ENCODE assay signal across 19 mouse cellular contexts in the genomic region with DNA sequence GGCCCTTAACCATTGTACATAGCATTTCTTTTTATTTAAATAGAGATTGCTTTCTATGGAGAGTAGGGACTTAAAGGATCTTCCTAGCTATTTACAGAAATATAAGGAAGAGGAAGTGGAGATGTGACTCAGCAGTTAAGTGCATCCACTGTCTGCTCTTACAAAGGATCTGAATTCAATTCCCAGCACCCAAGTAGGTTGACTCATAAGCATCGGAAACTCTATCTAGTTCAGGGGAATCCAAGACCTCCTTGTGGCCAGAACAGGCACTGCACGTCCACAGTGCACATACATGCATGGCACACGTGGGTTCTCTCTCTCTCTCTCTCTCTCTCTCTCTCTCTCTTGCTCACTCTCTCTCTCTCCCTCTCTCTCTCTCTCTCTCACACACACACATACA. TPM values are rescaled to one million over a fixed set of nuclear protein-coding genes. Genes with fewer than 3 reads are reported as not detected.
DNase-seq lines count a peak whose midpoint lies in the region; ATAC-seq and TF ChIP-seq lines count a peak whose summit lies in the region.
"Had no signal": no experiment of that assay in that cellular context is flagged by ENCODE, and none has a peak within 500 bp of the region (broad histone marks: within the 10 kb centered on the region; RNA-seq: fewer than 3 reads in every experiment).

No protein-coding gene starts in this region.

- H3K4me1 ChIP-seq in heart, adult 2 months (ENCODE audit: control insufficient read depth, insufficient read depth, low read length), result no peaks in the 10 kb centered on the region; the same call in 1 of the 2 replicates
- no peaks in the 10 kb centered on the region for H3K4me1 ChIP-seq in lung, postnatal 0 days (ENCODE audit: insufficient read depth, low read depth, low read length)
- no peaks in the 10 kb centered on the region for H3K4me1 ChIP-seq in MEL (ENCODE audit: control insufficient read depth in 1 of 2, insufficient read depth in 2 of 2, low read length in 2 of 2)
- H3K4me1 ChIP-seq: embryonic facial prominence, embryonic 15.5 days; forebrain, embryonic 13.5 days; limb, embryonic 10.5 days; neural tube, embryonic 13.5 days had no signal

- WGBS in heart, adult 2 months, result 76% methylated on average over 3 of the region's 3 CpGs
- 79% methylated on average over 3 of the region's 3 CpGs for WGBS in lung, postnatal 0 days

- H3K4me3 ChIP-seq in heart, adult 2 months, result no peak overlapping the region
- H3K4me3 ChIP-seq in lung, postnatal 0 days (ENCODE audit: low read depth, low read length), result no peak overlapping the region
- H3K4me3 ChIP-seq in MEL (ENCODE audit: control insufficient read depth in 1 of 2, insufficient read depth in 1 of 2, low read depth in 2 of 2, low read length in 2 of 2), result no peak overlapping the region
- H3K4me3 ChIP-seq: embryonic facial prominence, embryonic 15.5 days; forebrain, embryonic 13.5 days; limb, embryonic 10.5 days; neural tube, embryonic 13.5 days had no signal

- no peak for DNase-seq in heart, adult 2 months
- no peak for DNase-seq in heart, postnatal 25 days (ENCODE audit: low spot score)
- DNase-seq in lung, postnatal 0 days (ENCODE audit: low spot score), result no peak
- no peak for DNase-seq in lung, postnatal 4 days
- DNase-seq in MEL (ENCODE audit: low read depth, low spot score), result peak; percentile 8
- no peak for DNase-seq in T-cell, adult 2 months (ENCODE audit: low spot score)
- DNase-seq: adrenal gland, postnatal 25 days; B cell, adult 2 months; cerebellum, postnatal 36 days; heart, postnatal 14 days; kidney, postnatal 10 days; midbrain, embryonic 14.5 days had no signal

- intact Hi-C loops in heart, adult 2 months (cut with DNase I), result no loop called here
- intact Hi-C loops in heart, postnatal 25 days (cut with DNase I), result no loop called here

- H3K9ac ChIP-seq in heart, adult 2 months (ENCODE audit: low read depth, low read length), result no peak overlapping the region
- no peak overlapping the region for H3K9ac ChIP-seq in lung, postnatal 0 days (replicated peaks; ENCODE audit: low read depth)
- no peak overlapping the region for H3K9ac ChIP-seq in MEL (ENCODE audit: control insufficient read depth, low read depth, low read length, poor library complexity, severe bottlenecking)
- H3K9ac ChIP-seq: embryonic facial prominence, embryonic 15.5 days; forebrain, embryonic 13.5 days; neural tube, embryonic 13.5 days had no signal

- no peak overlapping the region for H3K27ac ChIP-seq in heart, adult 2 months
- H3K27ac ChIP-seq in lung, postnatal 0 days (ENCODE audit: low read length), result no peak overlapping the region
- no peak overlapping the region for H3K27ac ChIP-seq in MEL (ENCODE audit: control insufficient read depth, low read depth, low read length)
- H3K27ac ChIP-seq: embryonic facial prominence, embryonic 15.5 days; forebrain, embryonic 13.5 days; limb, embryonic 10.5 days; neural tube, embryonic 13.5 days had no signal

- ATAC-seq in lung, postnatal 0 days, result no peak
- ATAC-seq in megakaryocyte, adult 5-6 weeks (ENCODE audit: poor library complexity, severe bottlenecking), result peak; percentile 54
- no peak for ATAC-seq in megakaryocyte-erythroid progenitor cell, adult 5-6 weeks (replicated peaks; ENCODE audit: low FRiP score, low TSS enrichment, poor library complexity, severe bottlenecking)
- ATAC-seq: forebrain, embryonic 13.5 days; inflammation-experienced regulatory T-cells, adult 6 months had no signal

- TF ChIP-seq EP300 in heart, adult 2 months (IDR thresholded peaks at IDR 0.05; ENCODE audit: insufficient read depth, low read depth, low read length), result no peak
- no peak for TF ChIP-seq EP300 in lung, postnatal 0 days (IDR thresholded peaks at IDR 0.05)
- no peak for TF ChIP-seq EP300 in MEL (IDR thresholded peaks at IDR 0.05; ENCODE audit: low read depth in 1 of 2, low read length in 2 of 2)

- H3K36me3 ChIP-seq in heart, adult 2 months (ENCODE audit: control insufficient read depth, insufficient read depth, low read length), result no peaks in the 10 kb centered on the region
- no peaks in the 10 kb centered on the region for H3K36me3 ChIP-seq in lung, postnatal 0 days (ENCODE audit: insufficient read depth, low read length)
- H3K36me3 ChIP-seq in MEL (ENCODE audit: control insufficient read depth in 1 of 2, insufficient read depth in 2 of 2, low read length in 2 of 2), result no peaks in the 10 kb centered on the region
- H3K36me3 ChIP-seq: embryonic facial prominence, embryonic 15.5 days; limb, embryonic 10.5 days; neural tube, embryonic 13.5 days had no signal

- no peaks in the 10 kb centered on the region for H3K27me3 ChIP-seq in heart, adult 2 months (ENCODE audit: control insufficient read depth, insufficient read depth, low read length)
- H3K27me3 ChIP-seq in lung, postnatal 0 days (replicated peaks; ENCODE audit: insufficient read depth, low read length), result no peaks in the 10 kb centered on the region
- no peaks in the 10 kb centered on the region for H3K27me3 ChIP-seq in MEL (ENCODE audit: control insufficient read depth in 1 of 2, insufficient read depth in 2 of 2, low read length in 2 of 2)
- H3K27me3 ChIP-seq: embryonic facial prominence, embryonic 15.5 days; forebrain, embryonic 13.5 days; neural tube, embryonic 13.5 days had no signal

- H3K4me2 ChIP-seq in lung, postnatal 0 days (replicated peaks; ENCODE audit: low read depth, low read length), result no peak overlapping the region
- H3K4me2 ChIP-seq: embryonic facial prominence, embryonic 15.5 days; forebrain, embryonic 13.5 days; neural tube, embryonic 13.5 days had no signal

- no peak for TF ChIP-seq RAD21 in MEL (IDR thresholded peaks at IDR 0.05; ENCODE audit: low read depth, low read length)

- no peaks in the 10 kb centered on the region for H3K79me2 ChIP-seq in heart, adult 2 months (replicated peaks; ENCODE audit: control insufficient read depth, insufficient read depth, low read length)
- H3K79me2 ChIP-seq in MEL (ENCODE audit: control insufficient read depth, insufficient read depth, low read length, poor library complexity), result no peaks in the 10 kb centered on the region

- TF ChIP-seq CTCF in heart, adult 2 months (IDR thresholded peaks at IDR 0.05), result 0 out of 2 replicates have a peak, but pooled peaks have one; percentile 15
- peak; percentile 22; the same call in 1 of the 2 replicates for TF ChIP-seq CTCF in lung, postnatal 0 days (IDR thresholded peaks at IDR 0.05)
- peak in 2 of 3 experiments; percentile 18 to 31; a peak in 4 of 6 replicates for TF ChIP-seq CTCF in MEL (IDR thresholded peaks at IDR 0.05 in 2 of 3, conservative IDR thresholded peaks at IDR 0.05 in 1 of 3; ENCODE audit: control insufficient read depth in 1 of 3, insufficient read depth in 1 of 3, low read depth in 2 of 3, low read length in 3 of 3, poor library complexity in 1 of 3, severe bottlenecking in 1 of 3)

- no peaks in the 10 kb centered on the region for H3K9me3 ChIP-seq in lung, postnatal 0 days (ENCODE audit: low read length)
- H3K9me3 ChIP-seq in MEL (replicated peaks; ENCODE audit: insufficient read depth, low read length), result no peaks in the 10 kb centered on the region
- H3K9me3 ChIP-seq: embryonic facial prominence, embryonic 15.5 days; forebrain, embryonic 13.5 days; limb, embryonic 10.5 days; neural tube, embryonic 13.5 days had no signal

- TF ChIP-seq POLR2A in heart, adult 2 months (IDR thresholded peaks at IDR 0.05; ENCODE audit: insufficient read depth, low read depth, low read length), result no peak
- no peak for TF ChIP-seq POLR2A in MEL (IDR thresholded peaks at IDR 0.05; ENCODE audit: control insufficient read depth in 1 of 2, insufficient read depth in 1 of 2, low read depth in 1 of 2, low read length in 2 of 2, poor library complexity in 1 of 2)

TF ChIP-seq in MEL, 35 proteins besides CTCF, POLR2A, EP300 and RAD21:
- TF ChIP-seq ZMIZ1 (IDR thresholded peaks at IDR 0.05; ENCODE audit: low read depth, low read length) (no peak), BHLHE40 (IDR thresholded peaks at IDR 0.05; ENCODE audit: borderline replicate concordance, low read depth, low read length) (no peak), CHD1 (IDR thresholded peaks at IDR 0.05; ENCODE audit: low read depth, low read length) (no peak), GATA1 (IDR thresholded peaks at IDR 0.05; ENCODE audit: low read depth, low read length) (no peak), USF1 (IDR thresholded peaks at IDR 0.05; ENCODE audit: low read depth, low read length) (no peak), NRF1 (IDR thresholded peaks at IDR 0.05; ENCODE audit: insufficient read depth, low read depth, low read length, poor library complexity, severe bottlenecking) (no peak), NELFE (IDR thresholded peaks at IDR 0.05; ENCODE audit: low read depth, low read length) (no peak), KAT2A (conservative IDR thresholded peaks at IDR 0.05; ENCODE audit: low read depth, low read length) (no peak), CHD2 (IDR thresholded peaks at IDR 0.05; ENCODE audit: low read length) (no peak), MAFK (IDR thresholded peaks at IDR 0.05; ENCODE audit: borderline replicate concordance, low read depth, low read length) (no peak), E2F4 (IDR thresholded peaks at IDR 0.05; ENCODE audit: borderline replicate concordance, low read depth, low read length) (no peak), MXI1 (IDR thresholded peaks at IDR 0.05; ENCODE audit: low read depth, low read length) (no peak)

RNA-seq across cellular contexts. Expression of a gene that starts 41.8 kb away (rescaled TPM):
- 1 to 10 TPM; 3.6 to 4.5 TPM for total RNA-seq in heart, adult 2 months (2021)
- polyA plus RNA-seq in heart, adult 2 months (2012; rRNA removed), result 4.3 and 8.7 TPM in 2 replicates
- total RNA-seq in heart, postnatal 25 days (2021), result 1 to 10 TPM; 7.1 to 8.2 TPM
- polyA plus RNA-seq in lung, postnatal 0 days (2015; fragmentation: Nextera tagmentation; extraction: Ambion mirVana), result 3.0 and 4.0 TPM in 2 replicates
- not detected in 2 replicates for total RNA-seq in MEL (2012; rRNA removed)
- not detected for polyA plus RNA-seq in MEL (2012; ENCODE audit: insufficient read depth in 1 of 2, insufficient read length in 2 of 2, low read depth in 1 of 2, low replicate concordance in 2 of 2, missing spikeins in 1 of 2)
- total RNA-seq in megakaryocyte, adult 5-6 weeks (2015), result 1.5 and 2.1 TPM in 2 replicates
- total RNA-seq in megakaryocyte, adult 5-6 weeks (2017), result 2.2 and 3.5 TPM in 2 replicates
- total RNA-seq in megakaryocyte-erythroid progenitor cell, adult 5-6 weeks (2014; fragmentation: Nextera tagmentation), result 0.09 and 0.84 TPM in 2 replicates
- 1.3 and 4.9 TPM in 2 replicates for total RNA-seq in megakaryocyte-erythroid progenitor cell, adult 5-6 weeks (2017)
